Mouse (Mus musculus) neural tube, embryonic 11.5 days (tissue): ENCODE measurements around the gene Gsdma2. TPM values are rescaled to one million over a fixed set of nuclear protein-coding genes. Genes with fewer than 3 reads are reported as not detected.

Source experiments
- ATAC-seq: fragments of 200-750 bp; cut with Nextera tagmentation; 2 replicates; pipeline ENCODE4 v1.8.0; 2017; ENCODE audit warnings: moderate number of reproducible peaks, mild to moderate bottlenecking, moderate TSS enrichment, moderate library complexity; ENCODE audit not compliant: insufficient read depth, low FRiP score, low TSS enrichment
- DNase-seq: peaks from one replicate; pipeline ENCODE4 v3.0.0-alpha.2; 2015; ENCODE audit warnings: low spot score
- H3K27ac ChIP-seq: fragments of 300-500 bp; sonication (generic); 2 replicates; pipeline ENCODE4 v1.5.1; 2014; ENCODE audit warnings: low read depth, mild to moderate bottlenecking, low read length
- H3K27me3 ChIP-seq: fragments of 300-500 bp; sonication (generic); 2 replicates; pipeline ENCODE4 v1.6.1; 2014; ENCODE audit warnings: mild to moderate bottlenecking, low read length, mixed read lengths; ENCODE audit not compliant: control insufficient read depth, insufficient read depth
- H3K36me3 ChIP-seq: fragments of 300-500 bp; sonication (generic); 2 replicates; pipeline ENCODE4 v1.6.1; 2014; ENCODE audit warnings: mild to moderate bottlenecking, low read length, moderate library complexity, mixed read lengths; ENCODE audit not compliant: control insufficient read depth, insufficient read depth
- H3K4me1 ChIP-seq: fragments of 300-500 bp; sonication (generic); 2 replicates; pipeline ENCODE4 v1.6.1; 2014; ENCODE audit warnings: low read length, mixed read lengths; ENCODE audit not compliant: control insufficient read depth, insufficient read depth
- H3K4me2 ChIP-seq: fragments of 300-500 bp; sonication (generic); 2 replicates; pipeline ENCODE4 v1.6.1; 2014; ENCODE audit warnings: low read depth, mild to moderate bottlenecking, moderate library complexity
- H3K4me3 ChIP-seq: fragments of 300-500 bp; sonication (generic); 2 replicates; pipeline ENCODE4 v1.5.1; 2014; ENCODE audit warnings: low read depth, low read length
- H3K9ac ChIP-seq: fragments of 300-500 bp; sonication (generic); 2 replicates; pipeline ENCODE4 v1.6.1; 2014; ENCODE audit warnings: mild to moderate bottlenecking, low read length
- H3K9me3 ChIP-seq: fragments of 300-500 bp; sonication (generic); 2 replicates; pipeline ENCODE4 v1.6.1; 2016; ENCODE audit warnings: low read length; ENCODE audit not compliant: control insufficient read depth
- WGBS: fragments of 180-500 bp; shearing (Covaris S2); extraction: QIAGEN DNeasy Blood & Tissue Kit; methylation state at CpG from one replicate; pipeline ENCODE4 v1.1.7; 2014; 5-methylcytosine and 5-hydroxymethylcytosine counted together
- polyA plus RNA-seq: library from polyadenylated mRNA; unstranded; fragments of >200 nt; fragmentation: Nextera tagmentation; extraction: Ambion mirVana; gene quantifications from 2 replicates; pipeline ENCODE4 v1.2.1, GENCODE M21; 2014

The Gsdma2 gene
- polyA plus RNA-seq, 1 experiment from 2014 or later = 0.17 TPM

GRCm38 (mm10) chr11:98698849-98699640, 52.5 kb downstream of the Gsdma2 start:
- peaks cover 7% of the 10 kb centered on the region for H3K36me3 ChIP-seq
- no peaks in the 10 kb centered on the region for H3K27me3 ChIP-seq
- no peaks in the 10 kb centered on the region for H3K4me1 ChIP-seq
- H3K9me3 ChIP-seq = no peaks in the 10 kb centered on the region
- H3K9ac ChIP-seq = no peak overlapping the region
- no peak for DNase-seq
- H3K4me3 ChIP-seq = no peak overlapping the region
- no peak for ATAC-seq
- H3K27ac ChIP-seq = no peak overlapping the region
- WGBS = 90% methylated on average over 16 of the region's 16 CpGs
- no peak overlapping the region for H3K4me2 ChIP-seq

GRCm38 (mm10) chr11:98699911-98700310, 53.4 kb downstream of the Gsdma2 start:
- Histone ChIP-seq H3K9me3 (no peaks in the 10 kb centered on the region), H3K27ac (no peak overlapping the region), H3K36me3 (peaks cover 2% of the 10 kb centered on the region), H3K27me3 (no peaks in the 10 kb centered on the region), H3K4me2 (no peak overlapping the region), H3K9ac (no peak overlapping the region), H3K4me1 (no peaks in the 10 kb centered on the region), H3K4me3 (no peak overlapping the region)
- ATAC-seq (no peak), DNase-seq (peak; percentile 66)
- 41% methylated on average over 4 of the region's 4 CpGs for WGBS

- DNase-seq = no peak
- WGBS = 35% methylated on average over 10 of the region's 10 CpGs
- Histone ChIP-seq H3K4me3 (no peak within 1 kb of the TSS), H3K27me3 (no peaks in the 10 kb centered on the region), H3K4me1 (no peaks in the 10 kb centered on the region), H3K4me2 (no peak within 1 kb of the TSS), H3K36me3 (no peaks in the 10 kb centered on the region; the same call in none of the 2 replicates), H3K27ac (no peak within 1 kb of the TSS), H3K9ac (no peak within 1 kb of the TSS), H3K9me3 (no peaks in the 10 kb centered on the region)
- ATAC-seq = no peak
Observed at GRCm38 (mm10) chr11:98701213-98701670, 54.7 kb downstream of the Gsdma2 start, which contains the start of gene Csf3. Gene Csf3, plus strand, starts transcription at chr11:98701263.

GRCm38 (mm10) chr11:98702323-98702722, 55.8 kb downstream of the Gsdma2 start:
- H3K4me2 ChIP-seq = no peak overlapping the region
- no peaks in the 10 kb centered on the region for H3K4me1 ChIP-seq
- peaks cover 4% of the 10 kb centered on the region for H3K36me3 ChIP-seq
- no peak overlapping the region for H3K27ac ChIP-seq
- ATAC-seq (no peak), DNase-seq (no peak)
- no peaks in the 10 kb centered on the region for H3K27me3 ChIP-seq
- H3K4me3 ChIP-seq = no peak overlapping the region
- no peaks in the 10 kb centered on the region for H3K9me3 ChIP-seq
- no peak overlapping the region for H3K9ac ChIP-seq
- 68% methylated on average over 5 of the region's 5 CpGs for WGBS

- H3K27ac ChIP-seq = no peak overlapping the region
- H3K9me3 ChIP-seq = no peaks in the 10 kb centered on the region
- no peaks in the 10 kb centered on the region for H3K4me1 ChIP-seq
- WGBS = 89% methylated on average over 10 of the region's 10 CpGs
- H3K36me3 ChIP-seq = peaks cover 7% of the 10 kb centered on the region
- H3K27me3 ChIP-seq = no peaks in the 10 kb centered on the region
- ATAC-seq (no peak), DNase-seq (no peak)
- no peak overlapping the region for H3K4me3 ChIP-seq
- H3K9ac ChIP-seq = no peak overlapping the region
- no peak overlapping the region for H3K4me2 ChIP-seq
Observed at GRCm38 (mm10) chr11:98705021-98705420, 58.5 kb downstream of the Gsdma2 start.

Other genes starting within 250 kb of the Gsdma2 start
- 6.7 and 7.2 TPM in 2 replicates for gene Pgap3, start 246.3 kb upstream of the Gsdma2 start, polyA plus RNA-seq
- 22.3 and 24.5 TPM in 2 replicates for gene Erbb2, start 234.3 kb upstream of the Gsdma2 start, polyA plus RNA-seq
- 133 and 151 TPM in 2 replicates for gene Mien1, start 207.8 kb upstream of the Gsdma2 start, polyA plus RNA-seq
- gene Grb7, start 200.4 kb upstream of the Gsdma2 start, polyA plus RNA-seq = 1.4 and 1.9 TPM in 2 replicates
- not detected in 2 replicates for gene Ikzf3, start 100.7 kb upstream of the Gsdma2 start, polyA plus RNA-seq
- 0.16 TPM in 1 of 2 replicates, not detected in the other for gene Zpbp2, start 95.7 kb upstream of the Gsdma2 start, polyA plus RNA-seq
- gene Ormdl3, start 59.4 kb upstream of the Gsdma2 start, polyA plus RNA-seq = 11.1 and 14.5 TPM in 2 replicates
- not detected in 2 replicates for gene Lrrc3c, start 48.5 kb upstream of the Gsdma2 start, polyA plus RNA-seq
- 0.64 and 1.5 TPM in 2 replicates for gene Gm12355, start 21.1 kb upstream of the Gsdma2 start, polyA plus RNA-seq
- not detected in 2 replicates for gene Gsdma3, start 20.4 kb upstream of the Gsdma2 start, polyA plus RNA-seq
- gene Gsdma, start 17.6 kb downstream of the Gsdma2 start, polyA plus RNA-seq = not detected in 2 replicates
- 172 TPM in 2 replicates for gene Psmd3, start 35.8 kb downstream of the Gsdma2 start, polyA plus RNA-seq
- not detected in 2 replicates for gene Csf3, start 54.5 kb downstream of the Gsdma2 start, polyA plus RNA-seq
- gene Med24, start 82.7 kb downstream of the Gsdma2 start, polyA plus RNA-seq = 67.6 and 74.5 TPM in 2 replicates
- 32.0 and 34.7 TPM in 2 replicates for gene Thra, start 93.9 kb downstream of the Gsdma2 start, polyA plus RNA-seq
- 1.5 and 1.9 TPM in 2 replicates for gene Nr1d1, start 128.6 kb downstream of the Gsdma2 start, polyA plus RNA-seq
- 24.1 and 24.2 TPM in 2 replicates for gene Msl1, start 148.8 kb downstream of the Gsdma2 start, polyA plus RNA-seq
- gene Casc3, start 158.1 kb downstream of the Gsdma2 start, polyA plus RNA-seq = 55.4 and 59.4 TPM in 2 replicates
- gene Rapgefl1, start 190.0 kb downstream of the Gsdma2 start, polyA plus RNA-seq = 2.3 and 2.8 TPM in 2 replicates
- gene Wipf2, start 216.9 kb downstream of the Gsdma2 start, polyA plus RNA-seq = 4.7 and 5.6 TPM in 2 replicates